Mouse (Mus musculus) CH12.LX (cell line): ENCODE measurements around the gene Olfr1425.

Experiments
- ELF1 ChIP-seq: IDR thresholded peaks from 2 replicates; pipeline ENCODE4 v1.6.1; 2014; ENCODE audit warnings: low read depth, mild to moderate bottlenecking, inconsistent platforms, low read length, improper control_type of control experiment
- POLR2A ChIP-seq: IDR thresholded peaks from 2 replicates; pipeline ENCODE4 v1.6.1; 2011; ENCODE audit warnings: low read depth, mild to moderate bottlenecking, improper control_type of control experiment, low read length

- TF ChIP-seq ELF1 = no peak
- TF ChIP-seq POLR2A = no peak
Measured at GRCm38 (mm10) chr19:12115797-12116196, 38.3 kb upstream of the Olfr1425 start, which contains the start of gene Olfr1428.
